Mouse (Mus musculus) intestine, embryonic 15.5 days (tissue): Measurements from ENCODE around the gene Rdm1. TPM values are rescaled to one million over a fixed set of nuclear protein-coding genes. Genes with fewer than 3 reads are reported as not detected.

ENCODE experiments used
- ATAC-seq: fragments of 200-750 bp; cut with Nextera tagmentation; 2 replicates; pipeline ENCODE4 v1.8.0; 2017; ENCODE audit warnings: moderate TSS enrichment, moderate library complexity
- H3K27ac ChIP-seq: fragments of 300-500 bp; sonication (generic); 2 replicates; pipeline ENCODE4 v1.5.1; 2015; ENCODE audit warnings: mild to moderate bottlenecking, inconsistent platforms
- H3K27me3 ChIP-seq: fragments of 300-500 bp; sonication (generic); replicated peaks from 2 replicates; pipeline ENCODE4 v1.6.1; 2015; ENCODE audit warnings: inconsistent platforms
- H3K36me3 ChIP-seq: fragments of 300-500 bp; sonication (generic); 2 replicates; pipeline ENCODE4 v1.6.1; 2015; ENCODE audit warnings: inconsistent platforms
- H3K4me1 ChIP-seq: fragments of 300-500 bp; sonication (generic); replicated peaks from 2 replicates; pipeline ENCODE4 v1.6.1; 2015; ENCODE audit warnings: inconsistent platforms
- H3K4me2 ChIP-seq: fragments of 300-500 bp; sonication (generic); replicated peaks from 2 replicates; pipeline ENCODE4 v1.6.1; 2015; ENCODE audit warnings: mild to moderate bottlenecking, inconsistent platforms
- H3K4me3 ChIP-seq: fragments of 300-500 bp; sonication (generic); replicated peaks from 2 replicates; pipeline ENCODE4 v1.5.1; 2015; ENCODE audit warnings: inconsistent platforms
- H3K9ac ChIP-seq: fragments of 300-500 bp; sonication (generic); 2 replicates; pipeline ENCODE4 v1.6.1; 2015; ENCODE audit warnings: inconsistent platforms
- H3K9me3 ChIP-seq: fragments of 300-500 bp; sonication (generic); 2 replicates; pipeline ENCODE4 v1.6.1; 2016; ENCODE audit warnings: inconsistent platforms
- WGBS: fragments of 180-500 bp; shearing (Covaris S2); methylation state at CpG from one replicate; pipeline ENCODE4 v1.1.7; 2015; 5-methylcytosine and 5-hydroxymethylcytosine counted together
- polyA plus RNA-seq: library from polyadenylated mRNA; unstranded; fragments of >200 nt; fragmentation: Nextera tagmentation; extraction: Ambion mirVana; gene quantifications from 2 replicates; pipeline ENCODE4 v1.2.1, GENCODE M21; 2015

Rdm1 gene
- polyA plus RNA-seq, 1 experiment from 2014 or later: 34.5 TPM

GRCm38 (mm10) chr11:101664825-101665635 lies 38.0 kb downstream of the Rdm1 start, which contains the start of gene Arl4d:
Gene Arl4d, plus strand, starts transcription at chr11:101665541.
- no peaks in the 10 kb centered on the region for H3K36me3 ChIP-seq
- no peaks in the 10 kb centered on the region for H3K9me3 ChIP-seq
- 9% methylated on average over 34 of the region's 34 CpGs for WGBS
- peak within 1 kb of the TSS; percentile 62 for H3K4me3 ChIP-seq
- H3K27me3 ChIP-seq: no peaks in the 10 kb centered on the region
- H3K27ac ChIP-seq: peak within 1 kb of the TSS; percentile 78
- peaks cover 17% of the 10 kb centered on the region for H3K4me1 ChIP-seq
- peak; percentile 94 for ATAC-seq
- peak within 1 kb of the TSS; percentile 76 for H3K9ac ChIP-seq
- H3K4me2 ChIP-seq: peak within 1 kb of the TSS; percentile 97

GRCm38 (mm10) chr11:101665636-101665992 lies 38.6 kb downstream of the Rdm1 start:
- Histone ChIP-seq H3K4me2 (peak overlapping the region; percentile 97), H3K27me3 (no peaks in the 10 kb centered on the region), H3K36me3 (no peaks in the 10 kb centered on the region), H3K4me3 (peak overlapping the region; percentile 62), H3K4me1 (peaks cover 17% of the 10 kb centered on the region), H3K9ac (peak overlapping the region; percentile 76), H3K27ac (peak overlapping the region; percentile 78), H3K9me3 (no peaks in the 10 kb centered on the region)
- no peak for ATAC-seq
- WGBS: 1% methylated on average over 24 of the region's 24 CpGs

GRCm38 (mm10) chr11:101666626-101667345 lies 39.8 kb downstream of the Rdm1 start:
- H3K9me3 ChIP-seq: no peaks in the 10 kb centered on the region
- no peak for ATAC-seq

GRCm38 (mm10) chr11:101667871-101668532 lies 41.0 kb downstream of the Rdm1 start:
- H3K9ac ChIP-seq: peak overlapping the region; percentile 17; the same call in 1 of the 2 replicates
- WGBS: 64% methylated on average over 14 of the region's 14 CpGs
- no peaks in the 10 kb centered on the region for H3K27me3 ChIP-seq
- H3K36me3 ChIP-seq: no peaks in the 10 kb centered on the region
- no peak for ATAC-seq
- no peaks in the 10 kb centered on the region for H3K9me3 ChIP-seq
- peak overlapping the region; percentile 52 for H3K27ac ChIP-seq
- H3K4me1 ChIP-seq: peaks cover 18% of the 10 kb centered on the region
- H3K4me3 ChIP-seq: 0 out of 2 replicates have a peak overlapping the region, but pooled peaks have one; percentile 10
- H3K4me2 ChIP-seq: peak overlapping the region; percentile 97

More at GRCm38 (mm10) chr11:101666626-101667345, 39.8 kb downstream of the Rdm1 start:
- 0 out of 2 replicates have a peak overlapping the region, but pooled peaks have one; percentile 27 for H3K27ac ChIP-seq
- 67% methylated on average over 28 of the region's 28 CpGs for WGBS
- H3K4me1 ChIP-seq: peaks cover 17% of the 10 kb centered on the region
- peak overlapping the region; percentile 62 for H3K4me3 ChIP-seq
- no peaks in the 10 kb centered on the region for H3K36me3 ChIP-seq
- H3K9ac ChIP-seq: peak overlapping the region; percentile 34
- no peaks in the 10 kb centered on the region for H3K27me3 ChIP-seq
- peak overlapping the region; percentile 97 for H3K4me2 ChIP-seq

- Histone ChIP-seq H3K4me2 (peak overlapping the region; percentile 97), H3K4me3 (no peak overlapping the region), H3K36me3 (no peaks in the 10 kb centered on the region), H3K27ac (peak overlapping the region; percentile 52), H3K27me3 (no peaks in the 10 kb centered on the region), H3K9ac (peak overlapping the region; percentile 17; the same call in 1 of the 2 replicates), H3K9me3 (no peaks in the 10 kb centered on the region), H3K4me1 (peaks cover 24% of the 10 kb centered on the region)
- 18% methylated on average over 13 of the region's 13 CpGs for WGBS
- ATAC-seq: peak; percentile 24
Observed at GRCm38 (mm10) chr11:101668546-101669261, 41.7 kb downstream of the Rdm1 start.

- WGBS: 38% methylated on average over 1 of the region's 1 CpGs
- Histone ChIP-seq H3K4me2 (no peak overlapping the region), H3K36me3 (no peaks in the 10 kb centered on the region), H3K9ac (no peak overlapping the region), H3K4me1 (peaks cover 24% of the 10 kb centered on the region), H3K27me3 (no peaks in the 10 kb centered on the region), H3K4me3 (no peak overlapping the region), H3K9me3 (no peaks in the 10 kb centered on the region), H3K27ac (no peak overlapping the region)
- no peak for ATAC-seq
Observed at GRCm38 (mm10) chr11:101670334-101670733, 43.3 kb downstream of the Rdm1 start.

- 73% methylated on average over 4 of the region's 4 CpGs for WGBS
- no peaks in the 10 kb centered on the region for H3K27me3 ChIP-seq
Observed at GRCm38 (mm10) chr11:101671255-101671654, 44.3 kb downstream of the Rdm1 start.

GRCm38 (mm10) chr11:101673010-101673642 lies 46.1 kb downstream of the Rdm1 start:
- peak; percentile 81 for ATAC-seq
- Histone ChIP-seq H3K36me3 (no peaks in the 10 kb centered on the region), H3K9me3 (no peaks in the 10 kb centered on the region), H3K27ac (peak overlapping the region; percentile 72), H3K4me2 (peak overlapping the region; percentile 40), H3K9ac (no peak overlapping the region), H3K27me3 (no peaks in the 10 kb centered on the region), H3K4me3 (no peak overlapping the region), H3K4me1 (peaks cover 15% of the 10 kb centered on the region)
- 11% methylated on average over 16 of the region's 16 CpGs for WGBS

More at GRCm38 (mm10) chr11:101671255-101671654, 44.3 kb downstream of the Rdm1 start:
- H3K27ac ChIP-seq: no peak overlapping the region
- no peaks in the 10 kb centered on the region for H3K9me3 ChIP-seq
- no peak overlapping the region for H3K4me3 ChIP-seq
- peaks cover 24% of the 10 kb centered on the region for H3K4me1 ChIP-seq
- no peaks in the 10 kb centered on the region for H3K36me3 ChIP-seq
- H3K4me2 ChIP-seq: no peak overlapping the region
- no peak for ATAC-seq
- no peak overlapping the region for H3K9ac ChIP-seq

- Histone ChIP-seq H3K4me3 (no peak overlapping the region), H3K4me2 (no peak overlapping the region), H3K9ac (no peak overlapping the region), H3K27me3 (no peaks in the 10 kb centered on the region), H3K4me1 (0 out of 2 replicates have a peak, but pooled peaks cover 7% of the 10 kb centered on the region), H3K36me3 (no peaks in the 10 kb centered on the region), H3K27ac (no peak overlapping the region), H3K9me3 (no peaks in the 10 kb centered on the region)
- ATAC-seq: no peak
- WGBS: 88% methylated on average over 5 of the region's 5 CpGs
Observed at GRCm38 (mm10) chr11:101674106-101674505, 47.1 kb downstream of the Rdm1 start.

GRCm38 (mm10) chr11:101675349-101675748 lies 48.4 kb downstream of the Rdm1 start:
- 82% methylated on average over 4 of the region's 4 CpGs for WGBS
- H3K9ac ChIP-seq: no peak overlapping the region
- peak; percentile 61 for ATAC-seq
- H3K4me1 ChIP-seq: 0 out of 2 replicates have a peak, but pooled peaks cover 7% of the 10 kb centered on the region
- H3K27me3 ChIP-seq: no peaks in the 10 kb centered on the region
- no peak overlapping the region for H3K4me3 ChIP-seq
- no peak overlapping the region for H3K4me2 ChIP-seq
- no peaks in the 10 kb centered on the region for H3K36me3 ChIP-seq
- H3K27ac ChIP-seq: 0 out of 2 replicates have a peak overlapping the region, but pooled peaks have one; percentile 28
- no peaks in the 10 kb centered on the region for H3K9me3 ChIP-seq

GRCm38 (mm10) chr11:101677655-101678054 lies 50.7 kb downstream of the Rdm1 start:
- H3K27ac ChIP-seq: no peak overlapping the region

More at GRCm38 (mm10) chr11:101677655-101678054, 50.7 kb downstream of the Rdm1 start:
- no peak for ATAC-seq
- Histone ChIP-seq H3K4me3 (no peak overlapping the region), H3K4me2 (no peak overlapping the region), H3K27me3 (no peaks in the 10 kb centered on the region), H3K36me3 (no peaks in the 10 kb centered on the region), H3K9ac (no peak overlapping the region), H3K9me3 (no peaks in the 10 kb centered on the region), H3K4me1 (peaks cover 14% of the 10 kb centered on the region; the same call in 1 of the 2 replicates)
- WGBS: 75% methylated on average over 12 of the region's 12 CpGs
